Mouse (Mus musculus) B cell, adult (primary cell): Measurements from ENCODE around the gene Pfas. TPM values are rescaled to one million over a fixed set of nuclear protein-coding genes. Genes with fewer than 3 reads are reported as not detected.

ENCODE experiments used
- total RNA-seq: library from RNA; stranded (reverse); gene quantifications from 4 replicates; pipeline ENCODE4 v1.2.4, GENCODE M21; 2023; ENCODE audit not compliant: inconsistent age

Pfas gene
- 25.1 to 32.7 TPM (median 28.2 TPM) in 4 replicates for total RNA-seq

GRCm38 (mm10) chr11:69008182-69009121 lies at the start of gene Pfas:
Gene Pfas (minus strand): TSS chr11:69008460.

GRCm38 (mm10) chr11:69045531-69046394 lies 37.5 kb upstream of the Pfas start, which contains the start of gene Aurkb:
Gene Aurkb (plus strand): TSS chr11:69045647.

DNA sequence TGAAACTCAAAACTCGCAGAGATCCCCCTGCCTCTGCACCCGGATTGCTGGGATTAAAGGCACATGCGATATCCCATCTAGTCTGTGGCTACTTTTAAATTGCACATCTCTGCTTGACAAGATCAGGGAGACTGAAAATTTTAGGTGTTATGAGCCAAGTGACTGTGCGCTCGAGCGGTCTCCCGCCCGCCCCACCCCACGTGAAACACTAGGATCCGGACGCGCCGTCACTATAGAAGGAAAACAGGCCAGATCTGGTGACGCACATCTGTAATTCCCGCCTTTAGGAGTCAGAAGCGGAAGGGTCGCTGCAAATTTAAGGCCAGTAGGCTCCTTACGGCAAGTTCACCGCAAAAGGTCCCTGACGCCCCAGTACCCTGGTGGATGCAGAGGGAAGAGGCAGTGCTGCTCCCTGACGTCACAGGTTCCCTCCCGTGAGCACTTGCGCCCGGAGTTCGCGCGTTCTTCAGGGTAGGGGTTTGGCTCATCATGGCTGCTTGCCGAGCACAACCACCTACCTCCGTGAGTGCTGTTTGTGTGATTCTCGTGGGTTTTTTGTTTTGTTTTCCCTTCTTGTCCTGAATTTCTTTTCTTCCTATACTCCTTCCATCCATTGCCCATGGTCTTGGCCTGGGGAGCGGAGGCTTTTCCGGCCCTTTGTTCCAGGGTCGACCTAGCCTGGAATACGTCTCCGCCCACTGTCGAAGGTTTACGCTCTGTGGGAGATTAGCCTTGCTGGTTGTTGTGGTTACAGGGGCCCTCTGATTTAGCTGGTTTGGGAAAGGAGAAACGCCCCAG lies 7.6 kb upstream of the Pfas start, which contains the start of gene Ctc1:
Ctc1 (plus strand) TSS at position 268 of the 798 bp plus-strand sequence.

GRCm38 (mm10) chr11:68975085-68975484 lies 33.2 kb downstream of the Pfas start, which contains the start of gene Rangrf:
Gene Rangrf (minus strand): TSS chr11:68975185.

DNA sequence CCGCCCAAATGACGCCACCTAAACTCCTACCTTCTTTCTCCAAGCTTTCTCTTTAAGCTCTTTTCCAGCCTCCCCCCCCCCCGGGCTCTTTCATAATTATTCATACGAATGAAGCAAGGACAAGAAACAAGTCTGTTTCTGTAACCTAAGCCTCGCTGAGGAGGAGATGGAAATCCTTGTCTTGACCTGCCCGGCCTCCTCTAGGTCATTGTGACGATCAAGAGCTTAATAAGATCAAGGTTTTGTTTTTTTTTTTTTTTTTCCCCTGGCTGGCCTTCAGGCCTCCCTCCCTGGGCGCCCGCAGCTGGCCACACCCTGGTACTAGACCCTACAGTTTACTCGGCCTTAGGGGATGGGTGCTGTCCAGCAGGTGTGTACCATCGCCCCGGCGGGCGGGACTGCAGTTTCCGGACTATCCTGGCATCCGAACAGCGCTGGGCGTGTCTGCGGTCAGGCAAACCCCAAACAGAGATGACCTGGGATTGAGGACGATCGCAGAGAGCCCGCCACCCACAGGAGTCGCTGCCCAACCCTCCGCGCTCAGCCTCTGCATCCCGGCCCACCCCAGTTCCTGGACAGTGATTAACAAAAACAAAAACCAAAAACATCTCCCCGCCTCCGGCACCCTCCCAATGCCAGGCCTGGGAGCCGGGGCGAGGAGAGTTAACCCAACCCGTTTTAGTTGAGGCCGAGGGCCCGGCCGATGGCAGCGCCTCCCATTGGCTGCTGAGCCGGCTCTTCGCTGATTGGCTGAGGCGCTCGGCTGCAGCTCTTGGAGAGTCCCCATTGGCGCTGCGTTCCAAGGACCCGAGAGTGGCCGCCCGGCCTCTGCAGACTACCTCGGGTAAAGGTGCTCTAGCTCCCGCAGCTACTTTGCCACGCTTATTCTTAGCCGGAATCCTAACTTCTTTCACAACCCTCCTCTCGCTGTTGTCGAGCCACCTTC lies 40.6 kb downstream of the Pfas start, which contains the start of gene Slc25a35:
Slc25a35 (plus strand) TSS at position 795 of the 946 bp plus-strand sequence.

DNA sequence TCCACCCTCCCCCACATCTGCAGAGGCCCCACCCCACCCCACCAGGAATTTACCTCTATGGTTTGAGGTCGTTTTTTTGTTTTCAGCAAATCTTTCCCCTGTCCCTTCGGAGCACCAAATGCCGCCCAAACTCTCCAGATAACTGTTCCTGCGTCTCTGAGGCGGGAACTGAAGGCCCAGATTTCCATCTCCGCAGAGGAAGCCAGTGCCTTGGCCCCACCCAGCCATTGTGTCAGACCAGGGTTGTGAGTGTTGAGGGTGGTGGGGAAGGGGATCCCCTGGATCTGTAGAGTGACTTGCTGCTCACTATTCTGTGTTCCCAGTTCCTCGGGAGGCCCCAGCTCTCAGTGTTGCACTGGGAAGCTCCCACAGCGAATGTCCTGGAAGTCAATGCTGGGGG lies 51.0 kb downstream of the Pfas start, which contains the start of gene Arhgef15:
Arhgef15 (minus strand) TSS at position 173 of the 400 bp plus-strand sequence.

Other genes with a start within 250 kb of the Pfas start
- 58.5 to 71.2 TPM (median 62.1 TPM) in 4 replicates for gene Ndel1, start 136.6 kb downstream of the Pfas start, total RNA-seq
- gene Rnf222, start 119.9 kb downstream of the Pfas start, total RNA-seq: not detected in 4 replicates
- gene Rpl26, start 106.9 kb downstream of the Pfas start, total RNA-seq: 2,360 to 2,533 TPM (median 2,439 TPM) in 4 replicates
- gene Odf4, start 81.4 kb downstream of the Pfas start, total RNA-seq: not detected in 4 replicates
- 0.24 TPM in 1 of 4 replicates, not detected in the others for gene Arhgef15, start 51.0 kb downstream of the Pfas start, total RNA-seq
- gene Slc25a35, start 40.3 kb downstream of the Pfas start, total RNA-seq: 2.7 to 3.4 TPM (median 3.0 TPM) in 4 replicates
- gene Rangrf, start 33.3 kb downstream of the Pfas start, total RNA-seq: 4.7 to 8.4 TPM (median 5.1 TPM) in 4 replicates
- 29.0 to 40.3 TPM (median 30.0 TPM) in 4 replicates for gene Ctc1, start 7.5 kb upstream of the Pfas start, total RNA-seq
- 5.5 to 9.8 TPM (median 7.8 TPM) in 4 replicates for gene Aurkb, start 37.2 kb upstream of the Pfas start, total RNA-seq
- gene Borcs6, start 51.3 kb upstream of the Pfas start, total RNA-seq: 19.5 to 20.7 TPM (median 19.9 TPM) in 4 replicates
- 1.8 to 7.1 TPM (median 3.8 TPM) in 4 replicates for gene Tmem107, start 62.3 kb upstream of the Pfas start, total RNA-seq
- 434 to 532 TPM (median 515 TPM) in 4 replicates for gene Vamp2, start 80.0 kb upstream of the Pfas start, total RNA-seq
- gene Per1, start 86.8 kb upstream of the Pfas start, total RNA-seq: 798 to 901 TPM (median 848 TPM) in 4 replicates
- 0.27 to 0.48 TPM in 2 of 4 replicates, not detected in the others for gene Hes7, start 111.9 kb upstream of the Pfas start, total RNA-seq
- gene 9130213A22Rik, start 114.1 kb upstream of the Pfas start, total RNA-seq: 0.35 TPM in 1 of 4 replicates, not detected in the others
- 1.3 to 2.1 TPM (median 1.4 TPM) in 4 replicates for gene Aloxe3, start 117.4 kb upstream of the Pfas start, total RNA-seq
- gene Alox12b, start 148.5 kb upstream of the Pfas start, total RNA-seq: not detected in 4 replicates
- gene Alox8, start 189.4 kb upstream of the Pfas start, total RNA-seq: not detected in 4 replicates
- not detected in 4 replicates for gene Gucy2e, start 228.6 kb upstream of the Pfas start, total RNA-seq